Mouse (Mus musculus) spleen, adult 2 months (tissue): ENCODE data around the gene Fgfr2.

Experiments
- CTCF ChIP-seq: fragments of 200-500 bp; IDR thresholded peaks from 2 replicates; pipeline ENCODE4 v1.5.1; 2011; ENCODE audit warnings: mild to moderate bottlenecking, inconsistent platforms; ENCODE audit not compliant: insufficient read depth, insufficient read length, insufficient replicate concordance; ENCODE audit errors: extremely low read depth
- POLR2A ChIP-seq: fragments of 200-500 bp; IDR thresholded peaks from 2 replicates; pipeline ENCODE4 v1.6.1; 2011; ENCODE audit warnings: low read depth, low read length, inconsistent platforms

DNA sequence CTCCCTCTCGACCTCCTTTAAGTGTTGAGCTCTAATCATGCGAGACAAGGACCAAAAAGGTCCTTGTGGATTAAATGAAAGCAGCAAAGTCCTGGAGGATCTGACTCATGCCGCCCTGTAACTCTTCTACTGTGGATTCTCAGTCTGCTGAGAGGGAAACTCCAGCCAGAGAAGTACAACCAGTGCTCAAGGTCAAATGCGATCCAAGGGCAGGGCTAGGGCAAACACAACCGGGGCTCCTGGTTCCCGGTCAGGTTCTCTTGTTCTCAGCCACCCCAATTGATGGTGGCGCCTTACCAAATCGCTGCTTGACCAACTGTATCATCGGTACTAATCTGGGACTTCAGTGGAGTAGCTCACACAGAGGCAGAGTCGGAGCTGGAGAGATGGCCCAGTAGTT is 322.3 kb downstream of the Fgfr2 start:
- TF ChIP-seq POLR2A: no peak
- TF ChIP-seq CTCF: no peak
